In genomic region chr8:104248276-104248675, GRCm38 (mm10) we compare ENCODE assay signal across 8 mouse cellular contexts. TPM values are rescaled to one million over a fixed set of nuclear protein-coding genes. Genes with fewer than 3 reads are reported as not detected.
DNase-seq lines count a peak whose midpoint lies in the region; ATAC-seq and TF ChIP-seq lines count a peak whose summit lies in the region.

Gene Tk2, minus strand, starts transcription at chr8:104248558.

- H3K9me3 ChIP-seq in embryonic facial prominence, embryonic 13.5 days = no peaks in the 10 kb centered on the region
- H3K9me3 ChIP-seq in limb, embryonic 12.5 days = no peaks in the 10 kb centered on the region
- H3K9me3 ChIP-seq in midbrain, embryonic 14.5 days (ENCODE audit: control insufficient read depth, low read length) = no peaks in the 10 kb centered on the region

- no peaks in the 10 kb centered on the region for H3K27me3 ChIP-seq in embryonic facial prominence, embryonic 13.5 days
- no peaks in the 10 kb centered on the region for H3K27me3 ChIP-seq in kidney, adult 2 months (replicated peaks; ENCODE audit: control insufficient read depth, insufficient read depth, low read length)
- no peaks in the 10 kb centered on the region for H3K27me3 ChIP-seq in limb, embryonic 12.5 days
- H3K27me3 ChIP-seq in midbrain, embryonic 14.5 days (ENCODE audit: control insufficient read depth, insufficient read depth, low read length) = no peaks in the 10 kb centered on the region

- H3K4me1 ChIP-seq in embryonic facial prominence, embryonic 13.5 days = peaks cover 20% of the 10 kb centered on the region
- H3K4me1 ChIP-seq in kidney, adult 2 months (ENCODE audit: control insufficient read depth, insufficient read depth, low read length) = no peaks in the 10 kb centered on the region; the same call in 1 of the 2 replicates
- peaks cover 18% of the 10 kb centered on the region for H3K4me1 ChIP-seq in limb, embryonic 12.5 days (replicated peaks)
- peaks cover 17% of the 10 kb centered on the region for H3K4me1 ChIP-seq in midbrain, embryonic 14.5 days (ENCODE audit: control insufficient read depth, insufficient read depth, low read length)

- peak; percentile 73 for ATAC-seq in embryonic facial prominence, embryonic 13.5 days (ENCODE audit: insufficient number of reproducible peaks, insufficient read depth, low FRiP score, low TSS enrichment, low read depth)
- peak; percentile 82 for ATAC-seq in limb, embryonic 12.5 days (ENCODE audit: insufficient number of reproducible peaks, insufficient read depth, low FRiP score, low TSS enrichment, low read depth)
- ATAC-seq in midbrain, embryonic 14.5 days (ENCODE audit: low FRiP score, low TSS enrichment) = peak; percentile 87

- H3K4me2 ChIP-seq in embryonic facial prominence, embryonic 13.5 days = peak within 1 kb of the TSS; percentile 84
- H3K4me2 ChIP-seq in limb, embryonic 12.5 days = peak within 1 kb of the TSS; percentile 84
- H3K4me2 ChIP-seq in midbrain, embryonic 14.5 days (ENCODE audit: low read length) = peak within 1 kb of the TSS; percentile 86

- 0 out of 2 replicates have a peak, but pooled peaks cover 2% of the 10 kb centered on the region for H3K36me3 ChIP-seq in embryonic facial prominence, embryonic 13.5 days
- no peaks in the 10 kb centered on the region for H3K36me3 ChIP-seq in kidney, adult 2 months (ENCODE audit: control insufficient read depth, insufficient read depth, low read length)
- peaks cover 10% of the 10 kb centered on the region; the same call in 1 of the 2 replicates for H3K36me3 ChIP-seq in limb, embryonic 12.5 days
- peaks cover 13% of the 10 kb centered on the region for H3K36me3 ChIP-seq in midbrain, embryonic 14.5 days (ENCODE audit: control insufficient read depth, insufficient read depth, low read length)

- no peak for TF ChIP-seq CTCF in kidney, adult 2 months (conservative IDR thresholded peaks at IDR 0.05; ENCODE audit: insufficient read depth, insufficient read length, low read depth, low read length)

- WGBS in embryonic facial prominence, embryonic 13.5 days = under 1% methylated on average over 28 of the region's 28 CpGs
- 2% methylated on average over 28 of the region's 28 CpGs for WGBS in kidney, adult 2 months
- WGBS in limb, embryonic 12.5 days = under 1% methylated on average over 28 of the region's 28 CpGs
- under 1% methylated on average over 28 of the region's 28 CpGs for WGBS in midbrain, embryonic 14.5 days

- H3K9ac ChIP-seq in embryonic facial prominence, embryonic 13.5 days = peak within 1 kb of the TSS; percentile 87
- peak within 1 kb of the TSS; percentile 71 for H3K9ac ChIP-seq in limb, embryonic 12.5 days (replicated peaks)
- peak within 1 kb of the TSS; percentile 86 for H3K9ac ChIP-seq in midbrain, embryonic 14.5 days (replicated peaks; ENCODE audit: low read length)

- peak within 1 kb of the TSS; percentile 39; the same call in 1 of the 2 replicates for H3K27ac ChIP-seq in embryonic facial prominence, embryonic 13.5 days
- peak within 1 kb of the TSS; percentile 81 for H3K27ac ChIP-seq in kidney, adult 2 months (ENCODE audit: insufficient read depth, low read depth, low read length)
- H3K27ac ChIP-seq in limb, embryonic 12.5 days = no peak within 1 kb of the TSS
- 0 out of 2 replicates have a peak within 1 kb of the TSS, but pooled peaks have one; percentile 49 for H3K27ac ChIP-seq in midbrain, embryonic 14.5 days (replicated peaks; ENCODE audit: low read depth, low read length)

- peak; percentile 93 for DNase-seq in 416B (ENCODE audit: low read depth)
- peak; percentile 59 to 66 for DNase-seq in adrenal gland, postnatal 4 days (ENCODE audit: low spot score in 2 of 2)
- peak; percentile 82 to 86 for DNase-seq in heart, adult 18-20 months
- DNase-seq in kidney, adult 2 months = peak; percentile 85
- peak; percentile 90 for DNase-seq in midbrain, embryonic 14.5 days
- DNase-seq in spleen, adult 12 weeks (ENCODE audit: low spot score) = peak; percentile 63

- H3K4me3 ChIP-seq in embryonic facial prominence, embryonic 13.5 days = peak within 1 kb of the TSS; percentile 90
- peak within 1 kb of the TSS; percentile 79 for H3K4me3 ChIP-seq in kidney, adult 2 months (ENCODE audit: insufficient read depth, low read depth, low read length)
- peak within 1 kb of the TSS; percentile 82 for H3K4me3 ChIP-seq in limb, embryonic 12.5 days (replicated peaks)
- H3K4me3 ChIP-seq in midbrain, embryonic 14.5 days (replicated peaks; ENCODE audit: low read depth, low read length) = peak within 1 kb of the TSS; percentile 91

- TF ChIP-seq POLR2A in kidney, adult 2 months (IDR thresholded peaks at IDR 0.05; ENCODE audit: low read depth, low read length) = peak; percentile 51

RNA-seq across cellular contexts. Expression of gene Tk2, which starts in this region (rescaled TPM):
- total RNA-seq in adrenal gland, postnatal 4 days (2021) = 10 to 100 TPM; 60.1 to 71.0 TPM
- polyA plus RNA-seq in embryonic facial prominence, embryonic 13.5 days (2015; fragmentation: Nextera tagmentation; extraction: Ambion mirVana) = 19.8 and 21.7 TPM in 2 replicates
- total RNA-seq in heart, adult 18-20 months (2021) = 1 to 10 TPM; 7.2 to 9.5 TPM
- polyA plus RNA-seq in kidney, adult 2 months (2012; rRNA removed) = 20.6 and 21.0 TPM in 2 replicates
- polyA plus RNA-seq in limb, embryonic 12.5 days (2016; fragmentation: Nextera tagmentation; extraction: Ambion mirVana) = 22.1 and 26.0 TPM in 2 replicates
- 43.7 and 56.6 TPM in 2 replicates for polyA plus RNA-seq in midbrain, embryonic 14.5 days (2014; fragmentation: Nextera tagmentation; extraction: Ambion mirVana)

Comparison
In these comparisons a context has a peak if more than half of its experiments do, and no peak if none do; other contexts are left out.
1. RNA of gene Tk2 (total RNA-seq): 60.1 to 71.0 TPM in adrenal gland, postnatal 4 days; 7.2 to 9.5 TPM in heart, adult 18-20 months; every median in the first group is over 4 times any median in the second.
2. Peak in every context shown above with its lines, with median percentiles within 50 percentile points of each other: DNase-seq, ATAC-seq, H3K4me2 ChIP-seq, H3K4me3 ChIP-seq and H3K9ac ChIP-seq.